Mouse (Mus musculus): Measurements from ENCODE around the gene Rimkla. TPM values are rescaled to one million over a fixed set of nuclear protein-coding genes. Genes with fewer than 3 reads are reported as not detected.

Gene Rimkla
- polyA plus RNA-seq, 1 experiment from 2014 or later, result 19.9 TPM

DNA sequence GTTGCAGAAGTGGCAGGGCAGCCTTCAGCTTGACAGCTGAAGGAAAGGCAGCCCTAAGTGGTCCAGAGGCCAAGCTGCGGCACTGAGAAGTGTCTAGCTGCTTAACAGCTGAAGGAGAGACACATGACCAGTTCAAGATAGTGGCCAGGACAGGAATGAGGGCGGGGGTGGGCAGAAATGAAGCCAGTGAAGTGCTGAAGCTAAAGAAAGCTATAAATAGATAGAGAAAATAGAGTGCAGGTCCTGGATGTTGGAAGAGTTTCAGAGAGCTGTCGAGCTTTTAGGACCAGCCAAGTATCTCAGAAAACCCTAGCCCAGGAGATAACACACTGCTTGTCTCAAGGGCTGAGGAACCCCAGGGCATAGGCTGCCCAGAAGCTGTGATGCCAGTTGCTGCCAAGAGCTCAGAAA is 20.3 kb upstream of the Rimkla start:
- Histone ChIP-seq H3K9me3 (no peaks in the 10 kb centered on the region), H3K9ac (no peak overlapping the region), H3K36me3 (no peaks in the 10 kb centered on the region), H3K4me3 (no peak overlapping the region), H3K27me3 (no peaks in the 10 kb centered on the region), H3K4me1 (replicated peaks) (no peaks in the 10 kb centered on the region), H3K27ac (no peak overlapping the region), H3K4me2 (no peak overlapping the region)
- WGBS, result 77% methylated on average over 3 of the region's 3 CpGs
- ATAC-seq (ENCODE audit: low FRiP score), result no peak

DNA sequence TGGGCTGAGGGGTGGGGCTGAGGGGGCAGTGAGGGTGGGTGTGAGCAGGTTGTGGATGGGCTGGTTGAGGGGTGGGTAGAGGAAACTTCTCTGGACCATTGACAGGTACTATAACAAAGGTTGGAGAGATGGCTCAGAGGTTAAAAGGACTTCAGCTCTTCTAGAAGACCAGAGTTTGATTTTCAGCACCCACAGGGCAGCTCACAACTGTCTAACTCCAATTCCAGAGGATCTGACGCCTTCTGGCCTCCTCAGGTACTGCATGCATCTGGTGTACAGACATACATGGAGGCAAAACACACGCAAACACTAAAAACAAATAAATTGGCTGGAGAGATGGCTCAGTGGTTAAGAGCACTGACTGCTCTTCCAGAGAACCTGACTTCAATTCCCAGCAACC is 19.2 kb upstream of the Rimkla start:
- Histone ChIP-seq H3K9me3 (no peaks in the 10 kb centered on the region), H3K4me2 (no peak overlapping the region), H3K4me1 (replicated peaks) (no peaks in the 10 kb centered on the region), H3K27me3 (no peaks in the 10 kb centered on the region), H3K4me3 (no peak overlapping the region), H3K27ac (no peak overlapping the region), H3K36me3 (no peaks in the 10 kb centered on the region), H3K9ac (no peak overlapping the region)
- no peak for ATAC-seq (ENCODE audit: low FRiP score)
- WGBS, result 65% methylated on average over 2 of the region's 2 CpGs

DNA sequence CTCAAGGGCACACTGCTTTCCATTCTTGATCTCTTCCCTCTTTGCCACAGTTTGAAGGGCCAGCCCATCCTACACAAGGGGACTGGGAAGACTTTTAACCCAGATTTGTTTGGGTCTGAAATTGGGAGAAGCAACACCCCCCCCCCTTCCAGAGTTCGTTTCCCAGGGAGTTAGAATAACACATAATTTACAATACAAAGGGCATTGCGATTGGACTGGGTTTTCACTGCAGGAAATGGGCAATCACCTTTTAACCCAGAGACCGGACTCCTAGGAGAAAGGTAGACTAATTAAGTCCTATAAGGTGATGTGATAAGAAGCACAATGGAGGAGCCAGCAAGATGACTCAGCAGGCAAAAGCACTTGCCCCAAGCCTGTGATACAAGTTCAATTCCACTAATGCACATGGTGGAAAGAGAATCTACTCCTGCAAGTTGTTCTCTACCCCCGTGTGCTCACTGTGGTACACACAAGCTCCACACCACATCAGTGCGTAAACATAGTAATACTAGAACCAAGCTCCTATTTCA is 6.0 kb upstream of the Rimkla start:
- no peak for ATAC-seq (ENCODE audit: low FRiP score)
- Histone ChIP-seq H3K9ac (no peak overlapping the region), H3K4me1 (replicated peaks) (no peaks in the 10 kb centered on the region), H3K4me3 (no peak overlapping the region), H3K27me3 (peaks cover 19% of the 10 kb centered on the region), H3K9me3 (no peaks in the 10 kb centered on the region), H3K36me3 (no peaks in the 10 kb centered on the region), H3K4me2 (no peak overlapping the region), H3K27ac (no peak overlapping the region)
- 67% methylated on average over 5 of the region's 5 CpGs for WGBS

DNA sequence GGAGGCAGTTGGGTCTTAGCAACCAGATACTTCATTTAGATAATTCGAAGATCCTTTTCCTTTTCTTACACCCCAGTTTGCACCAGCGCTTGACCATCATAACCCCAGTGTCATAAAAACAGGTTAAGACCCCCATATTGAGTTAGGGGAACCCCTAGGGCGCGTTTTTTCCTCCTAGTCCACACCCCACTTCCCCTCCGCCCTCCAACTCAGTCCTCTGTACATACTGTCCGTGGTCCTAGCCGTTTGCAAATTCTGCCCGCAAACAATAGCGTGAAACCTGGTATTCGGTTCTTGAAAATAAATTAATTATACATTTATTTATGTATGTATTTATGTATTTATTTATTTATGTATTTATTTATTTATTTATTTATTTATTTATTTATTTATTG is 502 bp upstream of the Rimkla start:
- peak; percentile 51 for ATAC-seq (ENCODE audit: low FRiP score)
- no peaks in the 10 kb centered on the region for H3K36me3 ChIP-seq
- H3K9me3 ChIP-seq, result no peaks in the 10 kb centered on the region; the same call in 1 of the 2 replicates
- peaks cover 22% of the 10 kb centered on the region for H3K27me3 ChIP-seq
- H3K4me2 ChIP-seq, result peak overlapping the region; percentile 61
- H3K4me3 ChIP-seq, result peak overlapping the region; percentile 60
- peak overlapping the region; percentile 78 for H3K9ac ChIP-seq
- WGBS, result 35% methylated on average over 10 of the region's 10 CpGs
- H3K27ac ChIP-seq, result peak overlapping the region; percentile 86
- peaks cover 28% of the 10 kb centered on the region for H3K4me1 ChIP-seq (replicated peaks)

DNA sequence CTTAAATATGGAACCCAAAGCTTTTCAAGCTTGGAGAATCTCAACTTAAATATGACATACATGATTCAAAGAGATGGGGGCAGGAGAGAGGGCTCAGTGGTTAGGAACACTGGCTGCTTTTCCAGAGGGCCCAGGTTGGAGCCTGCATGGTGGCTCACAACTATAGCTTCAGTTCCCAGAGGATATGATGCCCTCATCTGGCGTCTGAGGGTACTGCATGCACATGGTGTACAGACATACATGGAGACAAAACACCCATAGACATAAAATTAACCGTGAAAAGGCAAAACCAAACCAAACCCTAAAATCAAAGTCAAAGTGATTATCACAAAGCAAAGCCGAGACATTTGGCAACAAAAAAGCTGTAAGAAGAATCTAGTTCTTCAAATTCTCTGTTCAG is 1.6 kb downstream of the Rimkla start:
- no peaks in the 10 kb centered on the region; the same call in 1 of the 2 replicates for H3K9me3 ChIP-seq
- H3K9ac ChIP-seq, result no peak overlapping the region
- no peak for ATAC-seq (ENCODE audit: low FRiP score)
- WGBS, result 82% methylated on average over 3 of the region's 3 CpGs
- H3K4me2 ChIP-seq, result peak overlapping the region; percentile 61; the same call in 1 of the 2 replicates
- H3K27ac ChIP-seq, result no peak overlapping the region
- H3K27me3 ChIP-seq, result peaks cover 18% of the 10 kb centered on the region
- no peaks in the 10 kb centered on the region for H3K36me3 ChIP-seq
- peaks cover 28% of the 10 kb centered on the region for H3K4me1 ChIP-seq (replicated peaks)
- no peak overlapping the region for H3K4me3 ChIP-seq

DNA sequence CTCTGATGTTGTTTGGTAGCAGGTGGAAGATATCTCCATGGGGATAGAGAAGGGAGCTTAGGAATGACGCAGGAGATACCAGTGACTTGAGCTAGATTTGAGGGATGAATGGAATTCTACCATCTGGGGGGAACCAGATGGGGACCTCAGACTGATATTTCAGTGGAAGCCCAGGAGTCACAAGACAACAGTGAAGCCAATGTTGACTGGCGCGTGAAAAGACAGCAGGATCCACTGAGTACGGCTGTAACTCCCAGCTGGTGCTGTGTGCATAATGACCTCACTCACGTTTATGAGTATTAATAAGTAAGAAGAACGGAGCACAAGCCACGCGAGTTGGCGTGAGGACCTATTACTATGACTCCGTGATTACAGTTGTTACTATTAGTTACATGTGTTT is 2.8 kb downstream of the Rimkla start:
- 67% methylated on average over 10 of the region's 10 CpGs for WGBS
- H3K36me3 ChIP-seq, result no peaks in the 10 kb centered on the region
- peaks cover 11% of the 10 kb centered on the region for H3K27me3 ChIP-seq
- H3K4me2 ChIP-seq, result no peak overlapping the region
- H3K4me3 ChIP-seq, result no peak overlapping the region
- H3K4me1 ChIP-seq (replicated peaks), result peaks cover 28% of the 10 kb centered on the region
- H3K27ac ChIP-seq, result 0 out of 2 replicates have a peak overlapping the region, but pooled peaks have one; percentile 23
- no peaks in the 10 kb centered on the region; the same call in 1 of the 2 replicates for H3K9me3 ChIP-seq
- ATAC-seq (ENCODE audit: low FRiP score), result no peak
- H3K9ac ChIP-seq, result no peak overlapping the region

DNA sequence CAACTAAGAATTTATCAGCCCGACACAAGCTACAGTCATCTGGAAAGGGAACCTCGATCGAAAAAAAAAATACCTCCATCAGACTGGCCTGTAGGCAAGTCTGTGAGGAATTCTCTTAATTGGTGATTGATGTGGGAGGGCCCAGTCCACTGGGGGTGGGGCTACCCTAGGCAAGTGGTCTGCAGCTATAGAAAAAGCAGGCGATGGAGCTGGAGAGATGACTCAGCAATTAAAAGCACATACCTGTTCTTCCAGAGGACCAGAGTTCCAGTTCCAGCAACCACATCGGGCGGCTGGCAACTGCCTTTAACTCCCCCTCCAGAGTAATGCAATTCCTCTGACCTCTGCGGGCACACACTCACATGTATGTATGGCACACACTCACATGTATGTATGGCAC is 7.5 kb downstream of the Rimkla start:
- Histone ChIP-seq H3K27me3 (0 out of 2 replicates have a peak, but pooled peaks cover 2% of the 10 kb centered on the region), H3K36me3 (no peaks in the 10 kb centered on the region), H3K27ac (no peak overlapping the region), H3K4me2 (no peak overlapping the region), H3K4me3 (no peak overlapping the region), H3K4me1 (replicated peaks) (peaks cover 12% of the 10 kb centered on the region), H3K9ac (no peak overlapping the region), H3K9me3 (no peaks in the 10 kb centered on the region)
- no peak for ATAC-seq (ENCODE audit: low FRiP score)
- WGBS, result 75% methylated on average over 7 of the region's 7 CpGs

DNA sequence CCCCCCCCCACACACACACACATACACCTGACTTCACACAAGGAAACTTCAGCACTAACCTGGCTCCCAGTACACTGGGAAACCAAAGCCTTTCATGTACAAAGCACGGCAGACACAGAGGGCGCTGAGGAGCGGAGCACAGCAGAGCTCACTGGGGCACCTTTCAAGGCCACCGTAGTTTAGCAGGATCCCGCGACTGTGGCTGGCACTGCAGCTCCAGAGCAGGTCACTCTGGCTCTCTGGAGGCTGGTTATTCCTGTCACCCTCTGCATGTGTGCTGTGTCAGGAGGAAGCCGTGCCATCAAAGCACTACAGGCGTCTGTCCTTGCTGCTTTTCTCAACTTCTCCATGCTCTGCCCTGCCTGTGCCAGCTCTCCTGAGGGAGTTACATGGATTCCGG is 9.4 kb downstream of the Rimkla start:
- H3K9ac ChIP-seq, result no peak overlapping the region
- H3K36me3 ChIP-seq, result no peaks in the 10 kb centered on the region
- 58% methylated on average over 9 of the region's 9 CpGs for WGBS
- H3K4me2 ChIP-seq, result no peak overlapping the region
- no peak overlapping the region for H3K27ac ChIP-seq
- no peaks in the 10 kb centered on the region for H3K4me1 ChIP-seq (replicated peaks)
- H3K9me3 ChIP-seq, result no peaks in the 10 kb centered on the region
- H3K4me3 ChIP-seq, result no peak overlapping the region
- 0 out of 2 replicates have a peak, but pooled peaks cover 2% of the 10 kb centered on the region for H3K27me3 ChIP-seq
- ATAC-seq (ENCODE audit: low FRiP score), result no peak

DNA sequence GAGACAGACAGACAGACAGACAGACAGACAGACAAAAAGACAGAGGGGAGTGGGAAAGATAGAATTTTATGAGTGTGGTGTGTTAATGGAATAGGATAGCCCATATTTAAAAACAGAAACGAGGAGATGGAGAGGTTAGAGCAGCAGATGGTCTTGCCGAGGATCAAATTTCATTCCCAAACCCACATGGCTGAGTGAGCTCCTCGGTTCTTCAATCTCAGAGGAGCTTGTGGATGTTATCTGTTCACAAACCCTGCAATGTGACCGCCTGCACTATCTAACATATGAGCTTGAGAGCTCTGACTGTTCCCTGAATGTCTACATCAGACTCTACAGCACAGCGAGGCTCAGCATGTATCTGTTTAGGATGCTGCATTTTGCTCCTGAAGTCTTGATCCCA is 19.3 kb downstream of the Rimkla start:
- Histone ChIP-seq H3K9ac (no peak overlapping the region), H3K4me2 (no peak overlapping the region), H3K9me3 (no peaks in the 10 kb centered on the region), H3K27ac (no peak overlapping the region), H3K36me3 (peaks cover 14% of the 10 kb centered on the region), H3K4me1 (replicated peaks) (no peaks in the 10 kb centered on the region), H3K4me3 (no peak overlapping the region), H3K27me3 (no peaks in the 10 kb centered on the region)
- 62% methylated on average over 5 of the region's 5 CpGs for WGBS
- no peak for ATAC-seq (ENCODE audit: low FRiP score)

DNA sequence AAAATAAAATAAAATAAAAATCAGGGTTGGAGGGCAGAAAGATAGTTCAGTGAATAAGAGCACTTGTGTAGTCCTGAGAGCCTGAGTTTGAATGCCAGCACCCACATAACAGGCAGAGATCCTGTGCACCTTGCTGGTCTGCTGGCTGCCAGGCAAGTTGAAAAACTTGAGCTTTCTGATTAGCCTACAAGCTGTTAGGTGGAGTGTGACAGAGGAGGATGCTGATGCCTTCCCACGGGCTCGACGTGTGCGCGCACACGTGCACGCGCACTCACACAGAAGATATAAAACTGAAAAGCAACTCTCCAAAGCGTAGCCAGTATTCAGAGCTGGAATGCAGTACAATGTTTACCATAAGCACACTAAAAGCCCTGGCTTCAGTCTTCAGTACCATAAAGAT is 19.9 kb downstream of the Rimkla start:
- ATAC-seq (ENCODE audit: low FRiP score), result no peak
- 91% methylated on average over 9 of the region's 9 CpGs for WGBS
- H3K4me3 ChIP-seq, result no peak overlapping the region
- no peaks in the 10 kb centered on the region for H3K4me1 ChIP-seq (replicated peaks)
- H3K9me3 ChIP-seq, result no peaks in the 10 kb centered on the region
- H3K36me3 ChIP-seq, result peaks cover 20% of the 10 kb centered on the region
- no peak overlapping the region for H3K9ac ChIP-seq
- H3K27ac ChIP-seq, result no peak overlapping the region
- no peaks in the 10 kb centered on the region for H3K27me3 ChIP-seq
- H3K4me2 ChIP-seq, result no peak overlapping the region

DNA sequence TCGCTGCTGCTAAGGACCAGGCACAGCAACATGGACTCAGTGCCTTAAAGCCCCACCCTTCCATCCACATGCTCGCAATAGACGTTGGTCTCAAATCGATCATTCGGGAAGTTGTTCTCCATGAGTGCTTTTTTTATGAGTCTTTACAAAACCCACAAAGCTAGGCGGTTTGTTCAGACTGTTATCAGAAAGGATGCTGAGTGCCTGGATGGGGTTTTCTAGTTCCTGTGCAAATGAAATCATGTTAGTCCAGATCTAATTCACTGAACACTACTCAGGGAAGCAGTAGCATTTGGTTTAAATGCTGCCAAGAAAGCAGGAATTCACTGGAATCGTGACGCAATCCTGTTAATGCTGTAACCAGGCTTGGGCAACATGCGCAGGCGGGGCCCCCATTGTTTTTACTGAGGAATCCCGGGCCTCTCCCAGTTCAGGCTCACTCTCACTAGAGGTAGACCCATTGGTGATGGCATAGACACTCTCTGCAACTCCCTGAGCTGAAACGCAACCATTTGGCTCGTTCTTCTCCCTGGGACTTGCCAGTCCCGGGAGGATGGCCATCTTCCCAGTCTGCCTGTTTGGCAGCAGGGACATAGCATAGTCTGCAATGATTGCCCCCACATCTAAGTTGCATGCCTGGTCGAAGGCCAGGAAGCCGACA is 24.6 kb downstream of the Rimkla start:
- Histone ChIP-seq H3K36me3 (peaks cover 18% of the 10 kb centered on the region), H3K4me2 (no peak overlapping the region), H3K4me3 (no peak overlapping the region), H3K27ac (no peak overlapping the region), H3K9me3 (no peaks in the 10 kb centered on the region), H3K9ac (no peak overlapping the region), H3K4me1 (replicated peaks) (peaks cover 14% of the 10 kb centered on the region), H3K27me3 (no peaks in the 10 kb centered on the region)
- ATAC-seq (ENCODE audit: low FRiP score), result no peak
- 89% methylated on average over 16 of the region's 16 CpGs for WGBS

DNA sequence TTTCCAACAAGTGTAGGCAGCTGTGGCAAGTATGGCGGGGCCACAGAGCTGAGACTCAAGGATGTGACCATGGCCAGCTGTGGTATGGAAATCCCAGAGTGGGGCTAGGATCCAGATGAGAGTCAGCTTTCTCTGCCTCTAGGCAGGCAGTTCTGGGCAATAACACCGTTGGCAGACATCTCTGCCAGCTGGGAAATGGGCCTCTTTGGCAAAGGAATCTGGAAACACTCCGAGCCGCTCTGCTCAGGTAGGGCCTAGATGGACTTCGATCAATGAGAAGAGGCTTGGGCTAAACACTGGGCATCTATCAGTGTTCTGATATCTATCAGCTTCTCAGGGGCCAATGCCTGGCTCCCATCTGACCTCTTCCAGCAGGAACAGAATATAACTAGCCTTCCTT is 26.6 kb downstream of the Rimkla start:
- no peak for ATAC-seq (ENCODE audit: low FRiP score)
- no peaks in the 10 kb centered on the region for H3K9me3 ChIP-seq
- 88% methylated on average over 5 of the region's 5 CpGs for WGBS

More for the DNA sequence above, 26.6 kb downstream of the Rimkla start:
- Histone ChIP-seq H3K27ac (no peak overlapping the region), H3K4me1 (replicated peaks) (peaks cover 34% of the 10 kb centered on the region), H3K9ac (no peak overlapping the region), H3K4me2 (no peak overlapping the region), H3K36me3 (peaks cover 18% of the 10 kb centered on the region), H3K4me3 (no peak overlapping the region), H3K27me3 (no peaks in the 10 kb centered on the region)

Data from hindbrain, embryonic 13.5 days (tissue).